ENCODE assay signal across 9 mouse cellular contexts in genomic region chr6:122486297-122487117, GRCm38 (mm10). TPM values are rescaled to one million over a fixed set of nuclear protein-coding genes. Genes with fewer than 3 reads are reported as not detected.
DNase-seq lines count a peak whose midpoint lies in the region; ATAC-seq and TF ChIP-seq lines count a peak whose summit lies in the region.
"Had no signal": no experiment of that assay in that cellular context is flagged by ENCODE, and none has a peak within 500 bp of the region (broad histone marks: within the 10 kb centered on the region; RNA-seq: fewer than 3 reads in every experiment).

No protein-coding gene starts in this region.

- ATAC-seq in megakaryocyte, adult 5-6 weeks (ENCODE audit: poor library complexity, severe bottlenecking) = peak; percentile 57; the same call in 1 of the 2 replicates
- ATAC-seq in stomach, embryonic 14.5 days (ENCODE audit: insufficient number of reproducible peaks, insufficient read depth, low FRiP score, low read depth) = peak; percentile 84

- WGBS in heart, embryonic 10.5 days = under 1% methylated on average over 89 of the region's 111 CpGs
- 1% methylated on average over 56 of the region's 111 CpGs for WGBS in stomach, embryonic 14.5 days

- no peak for TF ChIP-seq CTCF in brain, embryonic 14.5 days (IDR thresholded peaks at IDR 0.05; ENCODE audit: borderline replicate concordance, extremely low read depth, insufficient read depth, insufficient read length)

- H3K9me3 ChIP-seq in heart, embryonic 10.5 days = no peaks in the 10 kb centered on the region
- H3K9me3 ChIP-seq in stomach, embryonic 14.5 days (ENCODE audit: control insufficient read depth, low read depth, low read length) = no peaks in the 10 kb centered on the region

- peaks cover 5% of the 10 kb centered on the region for H3K4me1 ChIP-seq in heart, embryonic 10.5 days
- H3K4me1 ChIP-seq in stomach, embryonic 14.5 days (ENCODE audit: control insufficient read depth, insufficient read depth, low read length) = 0 out of 2 replicates have a peak, but pooled peaks cover 4% of the 10 kb centered on the region

- peaks cover 26% of the 10 kb centered on the region for H3K27me3 ChIP-seq in heart, embryonic 10.5 days (ENCODE audit: insufficient read depth, poor library complexity, severe bottlenecking)
- no peaks in the 10 kb centered on the region for H3K27me3 ChIP-seq in stomach, embryonic 14.5 days (ENCODE audit: control insufficient read depth, insufficient read depth, low read length)

- peak overlapping the region; percentile 90 for H3K27ac ChIP-seq in heart, embryonic 10.5 days
- peak overlapping the region; percentile 58 for H3K27ac ChIP-seq in stomach, embryonic 14.5 days (ENCODE audit: low read length)
- H3K27ac ChIP-seq: macrophage had no signal

- DNase-seq in heart, embryonic 10.5 days (ENCODE audit: low spot score) = no peak
- no peak for DNase-seq in heart, adult 9 months (ENCODE audit: low spot score in 2 of 2)
- DNase-seq in brain, embryonic 14.5 days (ENCODE audit: low read depth) = peak; percentile 97
- DNase-seq in forelimb bud, embryonic 11.5 days (ENCODE audit: low read depth, low spot score) = peak; percentile 82
- peak; percentile 66 to 68 for DNase-seq in layer of hippocampus, postnatal 14 days (ENCODE audit: low spot score in 2 of 2)
- DNase-seq in spleen, postnatal 36 days (ENCODE audit: low spot score in 2 of 2) = no peak

- peak; percentile 85 for TF ChIP-seq POLR2A in brain, embryonic 14.5 days (IDR thresholded peaks at IDR 0.05; ENCODE audit: borderline replicate concordance, extremely low read depth, insufficient read depth, insufficient read length, poor library complexity, severe bottlenecking)

- peak overlapping the region; percentile 55 for H3K9ac ChIP-seq in stomach, embryonic 14.5 days (replicated peaks; ENCODE audit: low read depth, low read length)

- H3K4me2 ChIP-seq in stomach, embryonic 14.5 days (replicated peaks; ENCODE audit: low read depth, low read length) = peak overlapping the region; percentile 79

- H3K36me3 ChIP-seq in heart, embryonic 10.5 days = no peaks in the 10 kb centered on the region
- no peaks in the 10 kb centered on the region for H3K36me3 ChIP-seq in stomach, embryonic 14.5 days (ENCODE audit: control insufficient read depth, insufficient read depth, low read length)

- H3K4me3 ChIP-seq in heart, embryonic 10.5 days = peak overlapping the region; percentile 78
- peak overlapping the region; percentile 69 for H3K4me3 ChIP-seq in stomach, embryonic 14.5 days (ENCODE audit: low read depth, low read length)

RNA-seq across cellular contexts. Expression of gene Rimklb, which starts 12.1 kb away (rescaled TPM):
- polyA plus RNA-seq in heart, embryonic 10.5 days (2016; fragmentation: Nextera tagmentation; extraction: Ambion mirVana) = 10.0 and 20.4 TPM in 2 replicates
- 115 and 127 TPM in 2 replicates for polyA plus RNA-seq in brain, embryonic 14.5 days (2012; rRNA removed)
- 100 to 1,000 TPM; 145 to 150 TPM for total RNA-seq in layer of hippocampus, postnatal 14 days (2021)
- total RNA-seq in megakaryocyte, adult 5-6 weeks (2015) = not detected in 2 replicates
- total RNA-seq in megakaryocyte, adult 5-6 weeks (2017) = not detected in 2 replicates
- 22.9 and 24.1 TPM in 2 replicates for polyA plus RNA-seq in stomach, embryonic 14.5 days (2014; fragmentation: Nextera tagmentation; extraction: Ambion mirVana)
- polyA plus RNA-seq: macrophage had no signal

RNA-seq across cellular contexts. Expression of gene Mfap5, which starts 19.1 kb away (rescaled TPM):
- 1.6 and 2.3 TPM in 2 replicates for polyA plus RNA-seq in heart, embryonic 10.5 days (2016; fragmentation: Nextera tagmentation; extraction: Ambion mirVana)
- polyA plus RNA-seq in brain, embryonic 14.5 days (2012; rRNA removed) = 2.0 TPM in 2 replicates
- 1 to 10 TPM; 1.1 to 2.1 TPM for total RNA-seq in layer of hippocampus, postnatal 14 days (2021)
- total RNA-seq in megakaryocyte, adult 5-6 weeks (2015) = not detected in 2 replicates
- total RNA-seq in megakaryocyte, adult 5-6 weeks (2017) = not detected in 2 replicates
- polyA plus RNA-seq in stomach, embryonic 14.5 days (2014; fragmentation: Nextera tagmentation; extraction: Ambion mirVana) = 20.5 and 21.1 TPM in 2 replicates
- polyA plus RNA-seq: macrophage had no signal

Comparison
In these comparisons a context has a peak if more than half of its experiments do, and no peak if none do; other contexts are left out.
1. DNase-seq: peak in brain, embryonic 14.5 days (single experiment), forelimb bud, embryonic 11.5 days (single experiment) and layer of hippocampus, postnatal 14 days (2 of 2); none in heart, embryonic 10.5 days (single experiment), heart, adult 9 months (0 of 2) and spleen, postnatal 36 days (0 of 2).